Mouse (Mus musculus): ENCODE data around the gene Riok1.
A peak's percentile ranks its signal among the peaks of the same experiment; 100 is the strongest.

Gene Riok1

DNA sequence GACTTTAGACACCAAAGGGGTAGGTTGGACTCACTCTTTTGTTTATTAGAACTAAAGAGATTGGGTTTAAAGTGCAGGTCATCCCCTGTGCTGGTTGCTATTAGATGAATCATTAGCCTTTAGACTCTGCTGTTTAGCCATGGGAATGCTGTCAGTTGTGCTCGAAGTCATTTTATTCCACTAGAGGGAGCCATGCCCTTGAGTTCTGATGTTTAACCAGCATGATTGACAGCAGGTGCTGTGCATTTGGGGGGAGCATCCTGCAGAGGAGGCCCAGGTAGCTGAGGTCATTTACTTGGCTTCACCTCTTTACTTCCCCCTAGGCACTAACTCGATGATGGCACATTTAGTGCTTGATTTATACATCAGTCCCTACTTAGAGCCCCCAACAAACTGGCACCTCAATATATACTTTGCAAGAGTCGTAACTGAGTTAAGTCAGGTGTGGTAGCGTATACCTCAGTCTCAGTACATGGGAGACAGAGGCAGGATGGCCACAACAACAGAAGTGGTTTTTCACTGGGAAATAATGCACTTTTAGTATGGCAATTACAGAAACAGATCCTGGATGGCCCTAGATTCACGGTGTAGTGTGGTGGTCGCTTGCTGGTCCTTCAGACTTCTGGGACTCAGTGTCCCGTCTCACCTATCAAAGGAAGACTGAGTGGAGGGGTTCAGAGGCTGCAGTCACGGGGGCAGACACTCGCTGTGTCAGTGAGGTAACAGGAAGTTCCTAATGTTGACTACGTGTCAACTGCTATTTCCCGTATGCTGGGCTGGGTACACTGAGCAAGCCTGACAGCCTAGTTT, 28.3 kb downstream of the Riok1 start:
- peak; percentile 63 for DNase-seq (ENCODE audit: inconsistent ontology term)

- DNase-seq (ENCODE audit: inconsistent ontology term): peak; percentile 24
Observed at GRCm38 (mm10) chr13:38070945-38071344, 34.1 kb downstream of the Riok1 start.

DNA sequence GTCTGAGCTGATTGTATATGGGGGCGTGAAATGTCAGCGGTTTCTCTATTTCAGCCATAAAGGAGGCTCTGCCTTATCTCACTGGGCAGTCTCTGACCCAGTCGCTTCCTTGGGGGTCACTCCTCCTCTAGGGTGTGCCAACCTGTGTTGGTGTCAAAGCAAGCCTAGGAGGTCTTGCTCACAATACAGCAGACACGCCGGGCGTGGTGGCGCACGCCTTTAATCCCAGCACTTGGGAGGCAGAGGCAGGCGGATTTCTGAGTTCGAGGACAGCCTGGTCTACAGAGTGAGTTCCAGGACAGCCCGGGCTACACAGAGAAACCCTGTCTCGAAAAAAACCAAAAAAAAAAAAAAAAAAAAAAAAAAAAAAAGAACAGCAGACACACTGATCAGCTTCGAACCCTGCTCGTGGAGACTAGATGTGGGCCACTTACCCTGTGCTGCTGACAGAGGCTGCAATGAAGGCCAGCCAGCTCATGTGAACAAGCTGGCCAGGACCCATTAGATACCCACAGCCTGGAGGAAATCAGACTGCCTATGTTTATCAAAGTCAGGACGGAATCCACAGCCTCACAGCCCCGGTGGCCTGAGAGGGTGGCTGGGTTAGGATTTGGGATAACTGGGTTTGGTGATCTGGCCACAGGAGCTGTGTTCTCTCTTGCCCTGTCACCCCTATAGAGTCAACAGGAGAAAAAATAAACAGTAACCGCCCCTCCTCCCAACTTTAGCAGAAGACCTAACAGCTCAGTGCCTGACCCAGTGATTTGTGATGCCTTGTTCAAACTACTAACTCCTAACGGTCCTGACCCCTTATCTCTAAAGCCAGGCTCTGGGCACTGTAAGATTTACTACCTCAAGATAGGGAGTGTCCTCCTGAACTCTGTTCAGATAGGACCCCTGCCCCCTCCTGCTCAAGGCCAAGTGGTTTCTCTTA, 36.8 kb downstream of the Riok1 start:
- DNase-seq (ENCODE audit: inconsistent ontology term): no peak

GRCm38 (mm10) chr13:38074404-38074803, 37.6 kb downstream of the Riok1 start:
- DNase-seq (ENCODE audit: inconsistent ontology term): no peak

DNA sequence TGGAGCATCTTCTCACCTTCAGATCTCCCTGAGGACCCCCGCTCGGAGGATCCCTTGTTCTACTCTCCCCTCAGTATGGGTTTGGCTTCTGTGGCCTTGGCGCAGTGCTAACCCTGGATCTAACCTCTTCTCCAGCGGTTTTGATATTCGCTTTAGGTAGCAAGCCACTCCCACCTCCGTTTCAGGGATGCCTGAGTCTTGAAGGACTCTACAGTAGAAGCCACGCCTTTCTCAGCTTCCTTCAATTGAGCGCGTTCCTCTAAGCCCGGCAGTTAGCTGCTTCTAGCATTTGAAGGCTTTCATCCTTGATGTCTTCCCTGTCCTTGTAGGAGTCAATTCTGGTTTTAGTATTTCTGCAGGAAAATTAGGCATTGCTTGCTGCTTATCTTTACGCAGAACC, 40.3 kb downstream of the Riok1 start:
- no peak for DNase-seq (ENCODE audit: inconsistent ontology term)

DNA sequence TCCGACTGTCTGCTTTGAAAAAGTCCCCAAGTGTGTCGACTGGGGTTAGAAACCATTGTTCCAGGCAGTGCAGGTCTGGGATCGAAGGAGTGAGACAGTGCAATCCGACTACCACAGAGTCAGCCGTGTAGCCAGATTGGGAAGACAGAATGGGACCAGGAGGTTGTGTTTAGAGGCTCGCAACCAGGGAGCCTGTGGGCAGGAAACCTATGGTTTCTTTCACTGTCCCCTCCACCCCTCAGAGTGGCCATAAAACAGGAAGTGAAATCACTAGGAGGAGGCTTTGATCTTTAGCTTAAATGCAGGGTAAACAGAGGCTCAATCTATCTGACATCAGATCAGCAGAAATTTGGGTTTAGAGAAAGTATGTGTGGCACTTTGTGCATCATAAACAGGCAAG, 42.0 kb downstream of the Riok1 start:
- DNase-seq (ENCODE audit: inconsistent ontology term): no peak

- DNase-seq (ENCODE audit: inconsistent ontology term): no peak
Observed at GRCm38 (mm10) chr13:38079366-38079765, 42.6 kb downstream of the Riok1 start.

DNA sequence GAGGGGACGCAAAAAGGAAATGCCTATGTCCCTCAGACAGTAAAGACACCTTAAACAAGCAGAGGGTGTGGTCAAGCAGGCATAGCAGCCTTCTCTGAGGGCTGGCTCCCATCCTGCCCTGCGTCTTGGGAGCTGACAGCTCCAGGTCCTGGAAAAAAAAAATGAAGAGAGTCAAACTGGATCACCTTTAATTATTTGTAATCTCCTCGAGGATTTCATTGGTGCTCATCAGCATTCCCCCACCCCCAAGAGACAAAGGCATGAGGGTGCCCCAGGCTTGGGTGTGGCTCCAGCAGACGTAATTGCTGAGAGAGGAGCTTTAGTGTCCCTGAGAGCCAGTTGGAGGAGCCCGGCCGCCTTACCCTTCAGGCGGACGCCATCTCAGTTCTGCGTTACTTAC, 43.2 kb downstream of the Riok1 start:
- no peak for DNase-seq (ENCODE audit: inconsistent ontology term)

DNA sequence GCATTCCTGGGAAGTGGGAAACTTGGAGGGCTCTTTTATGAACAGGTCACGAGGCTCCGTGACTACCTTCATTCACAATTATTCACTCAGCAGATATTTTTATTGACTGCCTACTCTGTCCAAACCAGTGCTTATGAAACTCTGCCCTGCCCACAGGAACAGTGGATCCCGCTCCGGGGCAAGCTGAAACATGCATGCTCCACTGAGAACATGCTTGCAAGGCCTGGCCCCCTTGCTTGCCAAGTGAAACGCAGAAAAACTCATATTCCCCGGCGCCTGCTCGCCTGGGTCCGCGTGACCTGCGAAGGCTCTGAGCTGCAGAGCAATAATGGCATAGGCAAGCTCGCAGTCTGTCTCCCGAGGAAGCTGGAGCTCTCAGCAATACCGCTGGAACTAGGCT, 43.9 kb downstream of the Riok1 start:
- no peak for DNase-seq (ENCODE audit: inconsistent ontology term)

- no peak for DNase-seq (ENCODE audit: inconsistent ontology term)
Observed at GRCm38 (mm10) chr13:38081161-38081560, 44.4 kb downstream of the Riok1 start.

GRCm38 (mm10) chr13:38086711-38087110, 49.9 kb downstream of the Riok1 start:
- no peak for DNase-seq (ENCODE audit: inconsistent ontology term)

DNA sequence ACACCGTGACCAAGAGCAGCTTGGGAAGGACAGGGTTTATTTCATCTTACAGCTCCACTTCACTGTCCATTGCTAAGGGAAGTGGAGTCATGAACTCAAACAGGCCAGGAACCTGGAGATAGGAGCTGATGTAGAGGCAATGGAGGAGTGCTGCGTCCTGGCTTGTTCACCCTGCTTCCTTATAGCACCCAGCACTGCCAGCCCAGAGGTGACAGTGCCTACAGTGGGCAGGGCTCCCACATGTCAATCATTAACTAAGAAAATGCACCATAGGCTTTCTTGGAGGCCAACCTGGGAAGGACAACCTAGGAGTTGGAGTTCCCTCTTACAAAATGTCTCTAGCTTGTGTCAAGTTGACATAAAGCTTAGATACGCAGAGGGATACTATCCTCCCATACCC, 51.2 kb downstream of the Riok1 start:
- no peak for DNase-seq (ENCODE audit: inconsistent ontology term)

- DNase-seq (ENCODE audit: inconsistent ontology term): no peak
Observed at GRCm38 (mm10) chr13:38089449-38089848, 52.7 kb downstream of the Riok1 start.

GRCm38 (mm10) chr13:38089871-38090270, 53.1 kb downstream of the Riok1 start:
- DNase-seq (ENCODE audit: inconsistent ontology term): no peak

DNA sequence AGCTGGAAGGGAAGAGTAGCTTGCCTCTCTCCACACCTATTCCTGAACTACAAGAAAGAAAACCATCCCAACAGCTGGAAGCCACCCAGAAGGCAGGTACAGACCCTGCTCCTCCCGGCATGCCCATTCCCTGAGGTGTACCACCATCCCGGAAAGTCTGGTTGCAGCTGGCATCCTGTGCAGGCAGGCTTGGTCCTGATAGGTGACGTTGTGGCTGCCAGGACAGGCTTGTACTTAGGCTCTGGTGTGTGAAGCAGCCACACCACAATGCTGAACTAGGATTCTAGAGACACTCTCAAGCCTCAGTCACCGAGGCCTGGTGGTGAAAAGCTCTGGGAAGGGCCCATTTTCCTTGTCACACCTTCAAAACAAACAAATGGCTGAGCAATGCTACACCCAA, 59.4 kb downstream of the Riok1 start:
- DNase-seq (ENCODE audit: inconsistent ontology term): no peak

DNA sequence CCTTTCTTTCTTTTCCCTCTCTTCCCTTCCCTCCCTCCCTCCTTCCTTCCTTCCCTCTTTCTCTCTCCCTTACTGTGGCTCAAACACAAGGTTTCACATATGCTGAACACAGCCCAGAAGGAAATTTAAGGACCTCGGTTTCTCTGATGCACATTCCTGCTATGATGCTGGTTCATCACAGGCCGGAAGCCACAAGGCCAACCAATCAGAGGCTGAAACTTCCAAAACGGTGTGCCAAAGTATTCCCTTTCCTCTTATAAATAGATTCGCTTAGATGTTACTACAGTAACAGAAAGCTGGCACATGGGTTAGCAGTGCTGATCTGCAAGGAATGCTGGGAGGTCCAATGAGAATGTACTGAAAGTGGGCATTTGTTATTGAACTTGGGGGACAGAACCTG, 66.6 kb downstream of the Riok1 start:
- DNase-seq (ENCODE audit: inconsistent ontology term): no peak

- no peak for DNase-seq (ENCODE audit: inconsistent ontology term)
Observed at GRCm38 (mm10) chr13:38104501-38104900, 67.7 kb downstream of the Riok1 start.

DNA sequence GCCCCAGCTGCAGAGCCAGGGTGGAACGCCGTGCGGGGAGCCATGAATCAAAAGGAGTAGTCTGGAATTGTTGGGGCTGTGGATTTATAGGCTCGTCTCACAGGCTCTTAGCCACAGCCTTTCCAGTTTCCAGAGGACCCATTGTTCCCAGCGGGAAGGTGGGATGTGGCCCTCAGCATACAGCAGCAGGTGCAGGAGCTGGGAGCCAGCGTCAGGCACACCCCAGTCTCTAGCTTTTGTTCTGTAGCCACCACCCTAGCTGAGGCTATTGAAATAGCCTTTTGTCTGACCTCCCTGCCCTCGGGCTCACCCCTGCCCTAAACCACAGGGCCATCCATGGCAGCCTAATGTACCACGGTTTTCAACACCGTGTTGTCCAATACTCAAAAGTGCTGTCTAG, 72.3 kb downstream of the Riok1 start:
- DNase-seq (ENCODE audit: inconsistent ontology term): no peak
